Comparison of ENCODE assay signal across 8 mouse cellular contexts in genomic region chr6:48016090-48016521, GRCm38 (mm10). TPM values are rescaled to one million over a fixed set of nuclear protein-coding genes. Genes with fewer than 3 reads are reported as not detected.
DNase-seq lines count a peak whose midpoint lies in the region; ATAC-seq lines count a peak whose summit lies in the region.

No protein-coding gene starts in this region.

- peak; percentile 92 for ATAC-seq in embryonic facial prominence, embryonic 12.5 days (ENCODE audit: insufficient number of reproducible peaks, insufficient read depth, low FRiP score, low TSS enrichment)
- ATAC-seq in heart, embryonic 11.5 days (replicated peaks; ENCODE audit: insufficient number of reproducible peaks, low FRiP score, low TSS enrichment): peak; percentile 80
- peak; percentile 88 for ATAC-seq in liver, embryonic 12.5 days
- ATAC-seq in stomach, embryonic 14.5 days (ENCODE audit: insufficient number of reproducible peaks, insufficient read depth, low FRiP score, low read depth): peak; percentile 93

- H3K4me3 ChIP-seq in embryonic facial prominence, embryonic 12.5 days: peak overlapping the region; percentile 37
- peak overlapping the region; percentile 31 for H3K4me3 ChIP-seq in heart, embryonic 11.5 days (ENCODE audit: low read depth, low read length)
- peak overlapping the region; percentile 46 for H3K4me3 ChIP-seq in liver, embryonic 12.5 days
- H3K4me3 ChIP-seq in stomach, embryonic 14.5 days (ENCODE audit: low read depth, low read length): peak overlapping the region; percentile 27

- H3K9ac ChIP-seq in embryonic facial prominence, embryonic 12.5 days: peak overlapping the region; percentile 37
- no peak overlapping the region for H3K9ac ChIP-seq in heart, embryonic 11.5 days (ENCODE audit: low read depth, low read length)
- peak overlapping the region; percentile 53 for H3K9ac ChIP-seq in liver, embryonic 12.5 days
- 0 out of 2 replicates have a peak overlapping the region, but pooled peaks have one; percentile 18 for H3K9ac ChIP-seq in stomach, embryonic 14.5 days (replicated peaks; ENCODE audit: low read depth, low read length)

- H3K27ac ChIP-seq in embryonic facial prominence, embryonic 12.5 days: no peak overlapping the region
- no peak overlapping the region for H3K27ac ChIP-seq in heart, embryonic 11.5 days (ENCODE audit: low read depth, low read length)
- no peak overlapping the region for H3K27ac ChIP-seq in liver, embryonic 12.5 days
- H3K27ac ChIP-seq in stomach, embryonic 14.5 days (ENCODE audit: low read length): peak overlapping the region; percentile 80; the same call in 1 of the 2 replicates

- under 1% methylated on average over 24 of the region's 24 CpGs for WGBS in embryonic facial prominence, embryonic 12.5 days
- under 1% methylated on average over 22 of the region's 24 CpGs for WGBS in heart, embryonic 11.5 days (ENCODE audit: insufficient replicate concordance)
- WGBS in liver, embryonic 12.5 days (ENCODE audit: insufficient replicate concordance): 2% methylated on average over 22 of the region's 24 CpGs
- WGBS in stomach, embryonic 14.5 days: under 1% methylated on average over 24 of the region's 24 CpGs

- no peaks in the 10 kb centered on the region for H3K27me3 ChIP-seq in embryonic facial prominence, embryonic 12.5 days
- peaks cover 88% of the 10 kb centered on the region for H3K27me3 ChIP-seq in heart, embryonic 11.5 days (ENCODE audit: control insufficient read depth, insufficient read depth, low read length)
- H3K27me3 ChIP-seq in liver, embryonic 12.5 days (replicated peaks): no peaks in the 10 kb centered on the region
- H3K27me3 ChIP-seq in stomach, embryonic 14.5 days (ENCODE audit: control insufficient read depth, insufficient read depth, low read length): no peaks in the 10 kb centered on the region

- H3K4me2 ChIP-seq in embryonic facial prominence, embryonic 12.5 days (replicated peaks): peak overlapping the region; percentile 50
- peak overlapping the region; percentile 63 for H3K4me2 ChIP-seq in heart, embryonic 11.5 days
- H3K4me2 ChIP-seq in liver, embryonic 12.5 days: peak overlapping the region; percentile 77
- peak overlapping the region; percentile 45 for H3K4me2 ChIP-seq in stomach, embryonic 14.5 days (replicated peaks; ENCODE audit: low read depth, low read length)

- no peaks in the 10 kb centered on the region for H3K36me3 ChIP-seq in embryonic facial prominence, embryonic 12.5 days
- H3K36me3 ChIP-seq in heart, embryonic 11.5 days (ENCODE audit: control insufficient read depth, insufficient read depth, low read length): no peaks in the 10 kb centered on the region
- no peaks in the 10 kb centered on the region for H3K36me3 ChIP-seq in liver, embryonic 12.5 days
- H3K36me3 ChIP-seq in stomach, embryonic 14.5 days (ENCODE audit: control insufficient read depth, insufficient read depth, low read length): no peaks in the 10 kb centered on the region

- DNase-seq in CD4-positive, CD25-positive, alpha-beta regulatory T cell, adult 2 months (ENCODE audit: low read depth, low spot score): peak; percentile 86
- peak; percentile 43 to 51 for DNase-seq in adrenal gland, postnatal 4 days (ENCODE audit: low spot score in 2 of 2)
- DNase-seq in kidney, adult 9 months: peak; percentile 73
- DNase-seq in naive thymus-derived CD4-positive, alpha-beta T cell, adult 2 months (ENCODE audit: low read depth): peak; percentile 80

- H3K9me3 ChIP-seq in embryonic facial prominence, embryonic 12.5 days: no peaks in the 10 kb centered on the region
- H3K9me3 ChIP-seq in heart, embryonic 11.5 days (replicated peaks; ENCODE audit: control insufficient read depth, low read length): no peaks in the 10 kb centered on the region; the same call in 1 of the 2 replicates
- H3K9me3 ChIP-seq in liver, embryonic 12.5 days (replicated peaks): no peaks in the 10 kb centered on the region
- no peaks in the 10 kb centered on the region for H3K9me3 ChIP-seq in stomach, embryonic 14.5 days (ENCODE audit: control insufficient read depth, low read depth, low read length)

- H3K4me1 ChIP-seq in embryonic facial prominence, embryonic 12.5 days: 0 out of 2 replicates have a peak, but pooled peaks cover 3% of the 10 kb centered on the region
- peaks cover 5% of the 10 kb centered on the region; the same call in 1 of the 2 replicates for H3K4me1 ChIP-seq in heart, embryonic 11.5 days (ENCODE audit: control insufficient read depth, insufficient read depth, low read length)
- peaks cover 9% of the 10 kb centered on the region for H3K4me1 ChIP-seq in liver, embryonic 12.5 days
- H3K4me1 ChIP-seq in stomach, embryonic 14.5 days (ENCODE audit: control insufficient read depth, insufficient read depth, low read length): no peaks in the 10 kb centered on the region

RNA-seq across cellular contexts. Expression of gene Zfp777, which starts 32.6 kb away (rescaled TPM):
- total RNA-seq in adrenal gland, postnatal 4 days (2021): 10 to 100 TPM; 43.3 to 44.0 TPM
- 11.0 and 11.7 TPM in 2 replicates for polyA plus RNA-seq in embryonic facial prominence, embryonic 12.5 days (2016; fragmentation: Nextera tagmentation; extraction: Ambion mirVana)
- 3.5 and 4.2 TPM in 2 replicates for polyA plus RNA-seq in heart, embryonic 11.5 days (2014; fragmentation: Nextera tagmentation; extraction: Ambion mirVana)
- 4.9 and 5.5 TPM in 2 replicates for polyA plus RNA-seq in liver, embryonic 12.5 days (2016; fragmentation: Nextera tagmentation; extraction: Ambion mirVana)
- polyA plus RNA-seq in stomach, embryonic 14.5 days (2014; fragmentation: Nextera tagmentation; extraction: Ambion mirVana): 7.1 and 7.3 TPM in 2 replicates
